Mouse (Mus musculus): ENCODE data around the gene Mbnl2. TPM values are rescaled to one million over a fixed set of nuclear protein-coding genes. Genes with fewer than 3 reads are reported as not detected.

Gene Mbnl2
- polyA plus RNA-seq (2012; rRNA removed; ENCODE audit: low replicate concordance): 111 and 139 TPM in 2 replicates

GRCm38 (mm10) chr14:120275246-120276238 lies at the start of gene Mbnl2:
Gene Mbnl2 (plus strand): TSS chr14:120275669.

GRCm38 (mm10) chr14:120477982-120478568 lies 202.6 kb downstream of the Mbnl2 start, which contains the start of gene Rap2a:
Gene Rap2a (plus strand): TSS chr14:120478444.

Other genes with a start within 250 kb of the Mbnl2 start
- not detected in 2 replicates for gene Oxgr1, start 233.2 kb upstream of the Mbnl2 start, polyA plus RNA-seq (2012; rRNA removed; ENCODE audit: low replicate concordance)
- 12.6 and 22.2 TPM in 2 replicates for gene Rap2a, start 202.8 kb downstream of the Mbnl2 start, polyA plus RNA-seq (2012; rRNA removed; ENCODE audit: low replicate concordance)

Data from subcutaneous adipose tissue, adult 2 months (tissue).